Mouse (Mus musculus) lung, adult 2 months (tissue): ENCODE measurements around the gene Fgf14.

Experiments used
- CTCF ChIP-seq: fragments of 200-500 bp; IDR thresholded peaks from 2 replicates; pipeline ENCODE4 v1.5.1; 2011; ENCODE audit warnings: mild to moderate bottlenecking, low read length, control low read depth; ENCODE audit not compliant: insufficient read depth
- POLR2A ChIP-seq: fragments of 200-500 bp; IDR thresholded peaks from 2 replicates; pipeline ENCODE4 v1.6.1; 2011; ENCODE audit warnings: low read depth, mild to moderate bottlenecking, control low read depth, low read length, borderline replicate concordance; ENCODE audit errors: extremely low read depth

GRCm38 (mm10) chr14:124675142-124675653 lies 1.7 kb downstream of the Fgf14 start:
- TF ChIP-seq CTCF (no peak), POLR2A (no peak)
